Mouse (Mus musculus) cerebellum, adult 9-10 months (tissue): Measurements from ENCODE around the gene Pigv.
"Not testable (repeated sequence)": the region's sequence is repeated elsewhere in the genome, so short reads cannot be mapped to it uniquely, and the experiment has no call there.

Experiments used
- DNase-seq: peaks from one replicate; pipeline ENCODE4 v3.0.0; 2022

The Pigv gene

GRCm38 (mm10) chr4:133672845-133673647 is 599 bp upstream of the Pigv start:
- DNase-seq = peak; percentile 52

GRCm38 (mm10) chr4:133671184-133671880 is 1.1 kb downstream of the Pigv start:
- DNase-seq = peak; percentile 93

DNA sequence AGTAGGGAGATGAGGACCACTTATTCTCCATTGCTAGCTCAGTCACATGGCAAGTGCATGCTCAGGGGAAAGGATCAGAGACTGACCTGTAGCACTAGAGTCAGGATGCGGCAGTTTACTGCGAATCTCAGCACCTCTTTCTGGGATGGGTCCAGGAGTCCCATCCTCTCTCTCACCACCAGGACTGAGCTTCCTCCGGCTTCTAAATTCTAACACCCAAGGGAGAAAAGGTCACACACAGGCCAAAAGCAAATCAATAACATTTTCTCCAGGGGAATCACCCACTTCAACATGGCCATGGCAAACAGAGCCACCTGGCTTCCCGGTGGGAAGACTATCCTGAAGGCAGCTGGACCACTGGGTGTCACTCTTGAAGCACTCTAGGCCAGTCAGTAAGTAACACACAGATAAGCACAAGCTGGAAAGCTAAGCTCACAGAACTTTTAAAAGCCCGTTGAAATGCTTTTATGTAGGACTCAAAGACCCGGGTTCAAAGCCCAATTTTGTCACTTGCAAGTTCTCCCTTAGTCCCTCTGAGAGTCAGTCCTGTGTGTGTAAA is 2.7 kb downstream of the Pigv start:
- DNase-seq = no peak

GRCm38 (mm10) chr4:133668537-133668936 is 3.9 kb downstream of the Pigv start:
- no peak for DNase-seq

DNA sequence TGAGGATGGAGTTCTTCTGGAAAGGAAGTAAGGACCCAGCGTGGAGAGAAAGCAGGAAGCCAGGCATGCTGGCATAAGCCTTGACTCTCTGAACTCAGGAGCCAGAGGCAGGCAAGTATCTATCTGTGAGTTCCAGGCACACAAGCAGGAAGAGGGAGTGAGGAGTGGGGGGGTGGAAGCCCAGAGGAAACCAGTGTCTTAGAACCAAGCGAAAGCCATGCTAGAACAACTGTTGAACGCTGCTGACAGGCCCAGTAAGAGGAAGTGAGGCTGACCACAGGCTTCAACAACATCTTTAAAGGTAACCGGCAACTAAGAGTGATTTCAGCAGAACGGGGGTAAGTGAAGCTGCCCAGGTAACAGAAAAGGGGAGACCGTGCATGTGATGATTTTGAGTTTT is 6.2 kb downstream of the Pigv start:
- no peak for DNase-seq

DNA sequence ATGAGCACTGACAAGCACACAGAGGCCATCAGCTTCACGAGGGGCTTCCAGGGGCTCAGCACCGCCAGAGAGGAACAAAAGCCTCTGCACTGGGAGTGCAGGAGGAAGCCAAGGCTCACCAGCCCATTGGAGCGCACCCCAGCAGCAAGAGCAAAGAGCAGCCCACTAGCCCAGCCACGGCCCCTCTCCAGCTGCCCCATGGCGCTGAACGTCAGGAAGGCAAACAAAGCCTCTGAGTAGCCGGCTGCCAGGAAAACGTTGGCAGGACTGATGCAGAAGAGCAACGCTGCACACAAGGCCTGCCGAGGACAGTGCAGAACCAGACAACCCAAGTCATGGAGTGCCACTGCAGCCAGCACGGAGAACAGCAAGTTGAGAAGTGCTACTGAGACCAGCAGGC is 7.3 kb downstream of the Pigv start:
- DNase-seq = peak; percentile 14

DNA sequence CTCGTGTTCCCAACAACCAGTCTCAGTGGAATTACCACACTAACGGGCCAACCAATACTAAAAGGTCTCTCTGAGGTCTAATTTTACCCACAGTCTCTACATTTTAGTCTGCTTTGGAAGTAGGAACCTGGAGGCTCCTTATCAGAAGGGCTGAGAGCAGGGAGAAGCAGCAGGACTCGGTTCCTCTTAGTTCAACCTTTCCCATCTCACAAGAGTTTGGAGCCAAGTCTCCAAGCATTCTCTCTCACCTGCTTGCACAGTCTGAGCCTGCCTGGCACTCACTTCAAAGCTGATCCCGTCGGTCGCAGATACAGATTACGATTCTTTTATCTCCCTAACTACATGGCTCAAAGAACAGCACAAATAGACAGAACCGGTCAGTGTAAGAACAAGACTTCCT is 9.5 kb downstream of the Pigv start:
- DNase-seq = no peak

DNA sequence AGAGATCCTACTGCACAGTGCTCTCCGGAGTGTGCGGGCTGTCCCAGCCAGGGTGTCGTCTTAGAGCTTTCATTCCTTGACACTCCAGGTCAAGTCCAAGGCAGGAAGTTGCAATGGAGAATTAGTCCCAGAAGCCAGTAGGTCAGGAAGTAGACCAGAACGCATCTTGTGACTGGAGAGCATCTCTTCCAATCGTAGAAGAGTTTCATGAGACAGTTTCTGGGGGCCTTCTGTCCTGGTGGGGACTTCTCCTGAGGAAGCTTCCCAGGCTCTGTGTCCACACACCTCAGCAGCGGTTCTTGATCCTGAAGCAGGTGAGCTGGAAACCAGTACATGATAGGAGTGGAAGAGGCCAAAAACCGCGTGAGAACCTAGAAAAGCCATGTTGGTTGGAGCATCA is 10.0 kb downstream of the Pigv start:
- peak; percentile 20 for DNase-seq

DNA sequence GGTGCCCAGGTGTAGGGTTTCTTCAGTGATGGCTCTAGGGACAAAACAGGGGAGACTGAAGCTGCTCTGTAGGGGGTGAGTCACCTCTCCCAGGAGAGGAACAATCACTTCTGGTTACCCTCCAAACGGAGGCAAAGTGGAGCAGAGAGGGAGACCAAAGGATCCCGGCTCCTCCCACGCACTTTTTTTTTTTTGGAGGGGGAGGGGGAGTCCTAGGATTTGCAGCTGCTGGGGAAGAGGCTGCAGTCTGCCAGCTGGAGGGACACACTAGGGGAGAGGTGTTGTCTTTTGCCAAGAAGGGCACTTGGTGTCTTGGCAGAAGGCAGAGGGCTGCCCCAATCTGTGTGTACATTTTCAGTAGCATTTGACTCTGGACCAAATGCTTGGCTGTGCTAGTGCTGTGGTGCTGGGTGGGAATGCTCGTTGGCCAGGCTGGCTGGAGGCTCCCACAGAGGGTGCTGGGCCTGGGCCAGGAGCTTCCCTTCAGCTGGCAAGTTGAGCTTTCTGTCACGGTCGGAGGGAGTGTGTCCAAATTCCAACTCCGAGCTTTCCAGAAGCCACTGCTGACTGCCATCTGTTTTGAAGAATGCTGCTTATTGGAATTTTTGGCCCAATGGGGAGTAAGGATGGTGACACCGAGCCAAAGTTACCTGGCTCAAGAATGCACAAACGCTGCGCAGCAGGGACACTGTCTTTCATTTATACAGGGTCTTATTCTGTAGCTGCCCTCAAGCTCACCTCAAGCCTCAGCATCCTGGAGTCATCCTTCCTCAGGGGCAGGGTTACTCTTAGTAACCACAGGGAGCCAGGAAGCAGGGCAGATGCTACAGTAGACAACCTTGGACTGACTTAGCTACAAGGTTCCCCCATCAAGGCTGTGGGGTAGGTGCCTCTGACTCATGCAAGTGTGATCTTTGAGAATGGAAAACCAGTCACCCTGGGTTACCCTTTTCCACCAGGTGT is 12.0 kb downstream of the Pigv start:
- DNase-seq = peak; percentile 98

GRCm38 (mm10) chr4:133659497-133660192 is 12.8 kb downstream of the Pigv start:
- DNase-seq = no peak

GRCm38 (mm10) chr4:133658729-133659128 is 13.7 kb downstream of the Pigv start:
- no peak for DNase-seq

DNA sequence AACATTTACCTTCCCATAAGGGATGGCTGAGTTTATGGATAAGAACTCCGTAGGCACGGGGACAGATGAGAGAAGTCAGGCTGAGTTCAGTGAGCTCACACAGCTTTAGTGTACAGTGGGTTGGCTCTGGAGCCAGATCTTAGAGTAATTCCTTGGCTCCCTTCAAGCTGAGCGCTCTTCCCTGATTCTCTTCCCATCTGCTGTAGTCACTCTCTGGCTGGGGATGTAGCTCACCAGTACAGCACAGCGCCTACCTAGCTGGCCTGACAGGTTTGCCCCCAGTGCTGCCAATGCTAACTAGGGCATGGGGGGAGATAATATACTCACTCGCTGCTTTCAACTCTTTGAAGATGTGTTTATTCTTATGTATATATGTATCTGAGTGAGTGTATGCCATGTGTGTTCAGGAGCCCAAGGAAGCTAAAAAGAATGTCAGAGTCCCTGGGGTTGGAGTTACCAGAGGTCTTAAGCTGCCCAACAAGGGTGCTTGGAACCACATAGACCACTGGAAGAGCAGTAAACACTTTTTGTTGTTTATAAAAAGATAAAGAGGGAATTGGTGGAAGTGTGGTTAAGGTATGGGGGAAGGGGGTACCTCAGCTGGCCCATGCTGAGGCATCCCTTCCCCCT is 14.5 kb downstream of the Pigv start:
- no peak for DNase-seq

GRCm38 (mm10) chr4:133656997-133657396 is 15.4 kb downstream of the Pigv start:
- no peak for DNase-seq

GRCm38 (mm10) chr4:133656294-133656693 is 16.2 kb downstream of the Pigv start:
- no peak for DNase-seq

- DNase-seq = not testable (repeated sequence)
Observed at GRCm38 (mm10) chr4:133654070-133654469, 18.4 kb downstream of the Pigv start.

- DNase-seq = no peak
Observed at GRCm38 (mm10) chr4:133652746-133653145, 19.7 kb downstream of the Pigv start.

DNA sequence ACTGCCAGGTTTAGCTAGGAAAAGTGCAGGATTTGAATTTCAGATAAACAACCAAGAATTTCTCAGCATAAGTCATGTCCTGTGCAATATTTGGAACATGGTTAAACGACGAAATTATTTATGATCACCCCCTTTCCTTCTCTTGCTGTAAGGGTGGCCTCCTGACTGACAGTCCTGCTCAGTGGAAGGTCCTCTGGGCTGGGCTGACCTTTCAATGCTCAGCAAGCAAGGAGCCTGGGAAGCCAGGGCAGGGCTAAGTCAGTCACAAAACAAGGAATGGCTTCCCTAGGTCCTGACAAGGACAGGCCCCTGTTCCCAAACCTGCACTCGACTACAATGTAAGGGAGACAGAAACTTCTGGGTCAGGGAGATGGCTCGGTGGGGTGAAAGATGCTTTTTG is 20.5 kb downstream of the Pigv start:
- DNase-seq = no peak

DNA sequence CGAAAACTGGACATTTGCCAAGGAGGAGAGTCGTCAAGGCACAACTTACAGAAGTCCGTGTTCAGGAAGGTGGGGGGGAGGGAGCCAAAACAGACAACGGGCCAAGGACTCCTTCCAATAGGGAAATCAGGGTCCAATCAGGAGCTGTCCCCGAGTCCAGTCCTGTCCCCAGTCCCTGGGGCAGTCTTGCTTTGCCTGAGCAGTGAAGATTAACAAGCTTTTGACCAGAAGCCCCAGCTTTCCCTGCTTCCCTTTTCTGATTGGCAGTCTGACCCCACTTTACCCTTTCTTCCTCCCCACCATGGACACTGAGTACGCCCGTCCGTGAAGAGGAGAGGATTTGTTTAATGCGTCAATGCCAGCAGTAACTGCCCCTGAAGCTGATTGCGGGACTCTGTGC is 21.0 kb downstream of the Pigv start:
- DNase-seq = no peak

- peak; percentile 76 for DNase-seq
Observed at GRCm38 (mm10) chr4:133649989-133650699, 22.3 kb downstream of the Pigv start, which contains the start of gene Zdhhc18. TSS of gene Zdhhc18 (minus strand) at chr4:133650154.

DNA sequence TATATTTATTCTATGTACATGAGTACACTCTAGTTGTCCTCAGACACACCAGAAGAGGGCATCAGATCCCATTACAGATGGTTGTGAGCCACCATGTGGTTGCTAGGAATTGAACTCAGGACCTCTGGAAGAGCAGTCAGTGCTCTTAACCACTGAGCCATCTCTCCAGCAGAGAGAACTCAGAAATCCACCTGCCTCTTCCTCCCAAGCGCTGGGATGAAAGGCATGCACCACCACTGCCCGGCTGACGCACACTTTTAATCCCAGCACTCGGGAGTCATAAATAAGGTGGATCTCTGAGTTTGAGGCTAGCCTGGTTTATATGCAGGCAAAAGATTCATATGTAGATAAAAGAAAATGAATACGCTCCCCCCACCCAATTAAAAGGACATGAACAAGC is 23.0 kb downstream of the Pigv start:
- not testable (repeated sequence) for DNase-seq

DNA sequence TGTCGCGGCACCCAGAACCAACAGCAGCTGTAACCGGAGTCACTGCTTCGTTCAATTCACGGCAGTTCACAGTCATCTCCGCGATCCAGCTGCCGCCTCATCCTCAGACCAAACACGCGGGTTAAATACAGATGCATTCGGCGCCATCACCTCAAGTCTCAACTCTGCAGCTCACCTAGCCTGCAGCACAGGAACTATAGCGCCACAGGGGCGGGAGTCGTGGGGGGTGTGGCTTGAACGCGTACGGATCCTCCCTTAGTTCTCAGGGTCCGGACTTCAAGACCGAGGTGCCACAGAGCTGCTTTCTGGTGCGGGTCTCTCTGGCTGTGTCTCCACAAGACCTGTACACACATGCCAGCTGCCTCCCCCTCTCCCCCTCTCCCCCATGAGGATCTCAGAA is 26.8 kb downstream of the Pigv start:
- no peak for DNase-seq
